Mouse (Mus musculus) splenic B cell, adult 2 months (primary cell): Measurements from ENCODE around the gene Hmgb3.
A peak's percentile ranks its signal among the peaks of the same experiment; 100 is the strongest.

Source experiments
- DNase-seq: peaks from one replicate; pipeline ENCODE4 v3.0.0-alpha.2; 2011; ENCODE audit warnings: low read depth, low spot score
- H3K27me3 ChIP-seq: 2 replicates; pipeline ENCODE4 v1.6.1; 2012; ENCODE audit warnings: mild to moderate bottlenecking, low read length, moderate library complexity, mixed read lengths; ENCODE audit not compliant: control insufficient read depth, poor library complexity, insufficient read depth, severe bottlenecking
- H3K36me3 ChIP-seq: 2 replicates; pipeline ENCODE4 v1.6.1; 2012; ENCODE audit warnings: mild to moderate bottlenecking, low read length, moderate library complexity, mixed read lengths; ENCODE audit not compliant: control insufficient read depth, poor library complexity, insufficient read depth, severe bottlenecking

Gene Hmgb3

DNA sequence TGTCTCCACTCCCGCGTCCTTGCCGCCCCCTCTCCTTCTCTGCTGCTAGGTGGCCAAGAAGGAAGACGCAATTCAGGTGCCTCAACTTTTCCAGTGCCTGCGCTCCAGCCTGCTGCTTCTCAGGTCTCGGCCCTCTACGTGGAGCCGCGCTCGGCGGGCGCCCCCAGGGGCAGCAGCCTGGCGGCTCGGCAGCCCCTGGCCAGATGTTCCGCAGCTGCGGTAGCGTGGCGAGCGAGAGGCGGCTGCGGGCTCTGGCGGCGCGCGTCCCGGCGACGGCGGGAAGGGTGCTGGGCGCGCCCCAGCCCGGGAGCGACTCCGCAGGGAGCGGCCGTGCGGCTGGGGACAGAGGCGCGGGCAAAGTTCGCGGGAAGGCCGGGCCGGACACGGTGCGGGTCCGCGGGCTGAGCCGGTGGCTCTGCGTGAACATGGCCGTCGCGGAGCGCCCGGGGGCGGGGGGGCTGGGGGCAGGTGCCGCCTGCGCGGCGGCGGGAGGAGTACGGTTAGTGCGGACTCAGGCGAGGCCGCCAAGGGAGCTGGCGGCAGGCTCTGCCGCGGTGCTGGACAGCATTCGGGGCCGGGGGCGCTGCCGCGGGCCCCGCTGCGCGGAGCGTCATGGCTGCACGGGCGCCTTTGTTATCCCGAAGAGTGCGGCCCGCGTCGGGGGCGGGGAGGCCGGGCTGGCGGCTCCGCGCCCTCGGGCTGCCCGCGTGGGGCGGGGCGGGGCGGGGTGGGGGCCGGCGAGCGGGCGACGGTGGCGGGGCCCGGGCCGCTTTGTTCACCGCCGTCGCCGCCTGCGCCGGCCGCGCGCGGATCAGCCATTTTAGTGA lies 610 bp downstream of the Hmgb3 start:
- Histone ChIP-seq H3K36me3 (no peaks in the 10 kb centered on the region), H3K27me3 (no peaks in the 10 kb centered on the region)
- DNase-seq = peak; percentile 12

GRCm38 (mm10) chrX:71556965-71557491 lies 1.3 kb downstream of the Hmgb3 start:
- DNase-seq = peak; percentile 6
- no peaks in the 10 kb centered on the region for H3K27me3 ChIP-seq
- no peaks in the 10 kb centered on the region for H3K36me3 ChIP-seq

GRCm38 (mm10) chrX:71559336-71559735 lies 3.6 kb downstream of the Hmgb3 start:
- H3K36me3 ChIP-seq = no peaks in the 10 kb centered on the region
- DNase-seq = no peak
- H3K27me3 ChIP-seq = no peaks in the 10 kb centered on the region

DNA sequence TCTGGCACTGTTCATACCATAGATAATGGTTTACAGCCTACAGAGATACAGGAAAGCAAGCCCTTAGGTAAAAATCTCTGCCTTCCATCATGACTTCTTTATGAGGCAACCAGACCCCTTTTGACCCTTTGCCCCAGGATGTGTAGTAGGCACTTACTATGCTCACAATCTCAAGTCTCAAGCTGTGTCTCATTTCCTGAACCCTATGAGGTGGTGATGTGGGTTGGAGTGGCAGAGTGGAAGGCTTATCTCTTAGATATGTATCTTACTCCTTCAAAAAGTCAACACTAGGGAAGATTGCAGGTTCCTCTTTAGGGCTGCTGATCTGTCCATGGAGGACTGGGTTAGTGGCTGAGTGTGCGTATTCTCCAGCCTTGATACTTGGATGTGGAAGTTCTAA lies 5.1 kb downstream of the Hmgb3 start:
- no peaks in the 10 kb centered on the region for H3K27me3 ChIP-seq
- DNase-seq = no peak
- H3K36me3 ChIP-seq = no peaks in the 10 kb centered on the region

- no peaks in the 10 kb centered on the region for H3K36me3 ChIP-seq
- no peaks in the 10 kb centered on the region for H3K27me3 ChIP-seq
- DNase-seq = no peak
Observed at GRCm38 (mm10) chrX:71573132-71573900, 17.6 kb downstream of the Hmgb3 start.

GRCm38 (mm10) chrX:71575550-71575949 lies 19.8 kb downstream of the Hmgb3 start:
- no peak for DNase-seq
- no peaks in the 10 kb centered on the region for H3K27me3 ChIP-seq
- no peaks in the 10 kb centered on the region for H3K36me3 ChIP-seq

GRCm38 (mm10) chrX:71589181-71589580 lies 33.5 kb downstream of the Hmgb3 start:
- no peak for DNase-seq
- H3K27me3 ChIP-seq = no peaks in the 10 kb centered on the region
- H3K36me3 ChIP-seq = no peaks in the 10 kb centered on the region

- DNase-seq = peak; percentile 60
- Histone ChIP-seq H3K36me3 (no peaks in the 10 kb centered on the region), H3K27me3 (no peaks in the 10 kb centered on the region)
Observed at GRCm38 (mm10) chrX:71601052-71601611, 45.4 kb downstream of the Hmgb3 start.
